Mouse (Mus musculus) brain, embryonic 14.5 days (tissue): ENCODE data around the gene Gpr83.

Source experiments
- CTCF ChIP-seq: fragments of 200-500 bp; IDR thresholded peaks from 2 replicates; pipeline ENCODE4 v1.5.1; 2012; ENCODE audit warnings: inconsistent platforms, mild to moderate bottlenecking, moderate library complexity, borderline replicate concordance; ENCODE audit not compliant: insufficient read depth, insufficient read length; ENCODE audit errors: extremely low read depth
- POLR2A ChIP-seq: fragments of 200-500 bp; IDR thresholded peaks from 2 replicates; pipeline ENCODE4 v1.6.1; 2012; ENCODE audit warnings: mild to moderate bottlenecking, inconsistent platforms, borderline replicate concordance; ENCODE audit not compliant: poor library complexity, insufficient read depth, insufficient read length, severe bottlenecking; ENCODE audit errors: extremely low read depth

- TF ChIP-seq CTCF (no peak), POLR2A (no peak)
Observed at GRCm38 (mm10) chr9:14905956-14906355, 45.9 kb downstream of the Gpr83 start.
